Mouse (Mus musculus): ENCODE measurements at regions not wholly inside any gene's neighbourhood (a gene's known extent, or its start where the extent isn't known, plus 50 kb on each side); places are given as distances from the start of the nearest gene placed in this dataset.
A peak's percentile ranks its signal among the peaks of the same experiment; 100 is the strongest.

- peak; percentile 91 for DNase-seq
These were observed 208.0 kb downstream of the Cyp26b1 start for GRCm38 (mm10) chr6:84385696-84386095.

GRCm38 (mm10) chr6:84383718-84384117, 210.0 kb downstream of the Cyp26b1 start:
- DNase-seq, result peak; percentile 84

- DNase-seq, result no peak
These were observed 210.6 kb downstream of the Cyp26b1 start for GRCm38 (mm10) chr6:84383141-84383540.

DNA sequence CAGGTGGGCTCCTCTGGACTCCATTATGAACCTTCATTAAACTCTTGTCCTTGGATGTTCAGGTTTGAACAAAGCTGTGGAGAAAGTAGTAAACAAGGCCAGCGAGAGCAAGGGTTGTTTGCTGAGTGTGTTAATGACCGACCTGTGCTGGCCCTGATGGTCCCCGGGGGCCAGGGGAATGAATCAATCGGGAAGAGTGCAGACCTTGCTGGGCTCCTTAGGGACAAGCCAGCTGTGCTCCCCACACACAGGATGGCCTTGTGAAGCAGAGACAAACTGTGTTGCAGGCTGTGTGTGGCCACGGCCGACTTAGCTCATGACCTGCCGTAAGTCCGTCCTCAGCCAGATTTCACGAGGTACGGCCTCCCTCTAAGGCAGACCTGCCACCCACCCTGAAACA, 212.1 kb downstream of the Cyp26b1 start:
- DNase-seq, result no peak

- no peak for DNase-seq
These were observed 217.0 kb downstream of the Cyp26b1 start for GRCm38 (mm10) chr6:84376666-84377065.

- peak; percentile 56 for DNase-seq
These were observed 218.2 kb downstream of the Cyp26b1 start for GRCm38 (mm10) chr6:84375498-84375897.

DNA sequence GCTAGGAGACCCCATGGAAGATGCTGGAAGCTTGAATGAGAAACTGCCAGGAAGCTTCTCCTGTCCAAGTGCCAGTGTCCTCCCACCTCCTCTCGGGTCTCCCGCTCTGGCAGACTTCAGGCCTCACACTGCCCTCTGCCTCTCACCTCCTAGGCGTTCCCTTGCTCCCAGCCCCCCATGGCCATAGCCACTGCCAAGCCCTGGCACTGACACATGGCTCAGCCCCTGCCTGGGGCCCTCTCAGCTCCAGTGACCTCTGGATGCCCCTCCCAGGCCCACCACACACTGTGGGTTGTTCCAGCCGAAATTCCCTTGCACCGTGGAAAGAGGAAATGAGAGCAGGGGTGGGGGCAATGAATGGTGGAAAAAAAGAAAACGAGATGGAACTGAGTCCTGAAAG, 227.3 kb downstream of the Cyp26b1 start:
- no peak for DNase-seq

GRCm38 (mm10) chr6:84365914-84366313, 227.8 kb downstream of the Cyp26b1 start:
- no peak for DNase-seq

DNA sequence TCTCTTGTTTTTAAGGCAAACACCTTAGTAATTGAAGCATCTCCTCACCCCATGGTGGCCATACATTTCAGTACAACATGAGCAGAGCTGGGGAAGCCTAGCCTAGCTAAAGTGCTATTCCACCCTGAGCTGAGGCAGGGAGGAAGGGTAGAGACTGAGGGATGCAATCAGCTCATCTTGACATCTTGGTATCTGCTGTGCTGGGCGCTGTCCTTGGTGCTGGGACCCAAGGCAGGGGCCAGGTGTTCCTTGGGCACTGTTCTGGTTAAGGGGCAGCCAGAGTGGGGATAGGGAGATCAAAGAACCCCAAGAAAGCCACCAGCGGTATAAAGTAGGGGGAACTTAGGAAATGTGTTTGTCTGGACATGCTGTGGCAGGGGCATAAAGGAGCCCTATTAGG, 228.7 kb downstream of the Cyp26b1 start:
- DNase-seq, result no peak

DNA sequence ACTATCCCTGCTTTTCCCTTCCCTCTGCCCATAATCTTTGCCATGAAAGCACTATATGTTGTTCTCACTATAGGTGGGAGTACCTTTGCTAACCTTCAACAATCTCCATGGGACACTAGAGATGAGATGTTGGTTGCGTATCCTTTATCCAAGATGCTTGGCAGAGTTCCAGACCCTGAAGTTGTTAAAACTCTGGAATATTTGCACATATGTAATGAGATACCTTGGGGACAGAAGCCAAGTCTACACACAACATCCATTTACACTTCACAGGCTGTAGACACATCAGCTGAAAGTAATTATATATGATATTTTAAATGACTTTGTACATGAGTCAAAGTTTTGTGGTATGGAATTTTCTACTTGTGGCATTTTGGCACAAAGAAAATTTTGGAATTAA, 231.4 kb downstream of the Cyp26b1 start:
- DNase-seq, result no peak

GRCm38 (mm10) chr6:84357911-84358310, 235.8 kb downstream of the Cyp26b1 start:
- no peak for DNase-seq

- DNase-seq, result peak; percentile 26
These were observed 240.1 kb downstream of the Cyp26b1 start for GRCm38 (mm10) chr6:84353425-84354220.

DNA sequence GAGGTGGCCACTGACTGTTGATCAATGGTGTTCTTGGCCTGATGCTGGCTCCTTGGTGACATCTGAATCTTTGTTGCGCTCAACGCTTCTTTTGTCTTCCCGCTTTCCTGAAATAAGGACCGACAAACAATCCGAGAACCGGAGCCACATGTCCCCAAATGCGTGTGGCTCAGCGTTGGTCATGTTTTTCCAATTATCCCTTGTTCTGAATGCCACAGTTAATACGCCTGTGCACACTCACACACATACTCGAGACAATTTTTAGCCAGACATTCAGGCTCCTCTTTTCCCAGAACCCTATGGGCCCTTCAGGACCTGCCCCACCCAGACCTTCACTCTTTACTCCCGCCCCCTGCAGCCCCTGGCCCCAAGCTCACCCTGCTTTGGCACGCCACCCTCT, 248.8 kb downstream of the Cyp26b1 start:
- DNase-seq, result no peak

- DNase-seq, result no peak
These were observed 260.0 kb downstream of the Cyp26b1 start for GRCm38 (mm10) chr6:84333666-84334179.

DNA sequence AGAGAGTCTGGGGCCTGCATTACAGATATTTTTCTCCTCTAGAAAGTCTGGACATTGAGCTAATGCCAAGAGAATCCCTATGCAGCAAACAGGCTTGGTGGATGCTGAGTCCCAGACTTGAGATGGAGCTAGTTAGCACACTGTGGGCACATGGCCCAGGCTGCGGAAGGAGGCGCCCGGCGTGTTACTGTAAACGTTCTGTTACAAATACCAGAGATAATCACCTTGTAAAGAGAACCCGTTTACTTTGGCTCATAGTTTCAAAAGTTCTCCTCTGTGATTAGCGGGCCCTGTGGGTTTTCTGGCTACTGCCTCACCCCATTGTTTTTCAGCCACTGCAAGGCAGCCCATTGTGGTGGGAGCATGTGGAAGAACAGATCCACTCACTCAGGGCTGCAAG, 264.6 kb downstream of the Cyp26b1 start:
- no peak for DNase-seq

- DNase-seq, result no peak
These were observed 265.7 kb downstream of the Cyp26b1 start for GRCm38 (mm10) chr6:84328030-84328390.

DNA sequence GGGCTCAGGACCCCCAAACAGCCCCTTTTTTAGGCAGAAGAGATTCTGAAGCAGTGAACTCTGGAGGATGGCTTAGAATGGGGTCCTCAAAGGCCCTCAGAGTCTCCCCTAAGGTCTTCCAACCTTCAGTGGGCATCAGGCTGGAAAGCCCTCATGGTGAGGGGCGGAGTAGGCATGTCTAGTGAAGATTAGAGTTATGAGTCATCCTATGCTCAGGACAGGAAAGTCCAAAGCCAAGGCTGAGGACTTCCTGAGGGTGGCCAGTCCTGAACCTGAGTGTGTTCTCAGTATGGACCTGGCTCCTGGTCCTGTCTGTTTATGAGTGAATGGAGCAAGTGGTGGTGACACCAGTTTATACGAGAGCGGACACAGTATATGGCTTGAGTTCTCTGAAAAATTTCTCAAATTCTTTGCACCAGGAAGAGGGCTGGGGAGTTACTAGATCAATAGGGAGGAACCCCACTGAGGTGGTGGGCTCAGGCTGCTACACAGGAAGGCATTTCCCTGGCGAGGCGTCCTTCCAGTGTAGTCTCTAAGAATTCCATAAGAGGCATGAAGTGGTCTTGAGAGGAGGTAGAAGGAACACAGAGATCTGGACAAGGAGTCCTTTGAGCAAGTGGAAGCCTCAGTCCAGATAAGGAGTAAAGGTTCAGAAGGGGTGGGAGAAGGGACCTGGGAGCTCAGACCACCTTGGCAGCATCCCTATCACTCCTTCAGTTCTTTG, 266.2 kb downstream of the Cyp26b1 start:
- DNase-seq, result no peak

GRCm38 (mm10) chr6:84325384-84326114, 268.2 kb downstream of the Cyp26b1 start:
- no peak for DNase-seq

GRCm38 (mm10) chr6:84324185-84324584, 269.5 kb downstream of the Cyp26b1 start:
- DNase-seq, result no peak

GRCm38 (mm10) chr6:84322528-84322927, 271.2 kb downstream of the Cyp26b1 start:
- no peak for DNase-seq

DNA sequence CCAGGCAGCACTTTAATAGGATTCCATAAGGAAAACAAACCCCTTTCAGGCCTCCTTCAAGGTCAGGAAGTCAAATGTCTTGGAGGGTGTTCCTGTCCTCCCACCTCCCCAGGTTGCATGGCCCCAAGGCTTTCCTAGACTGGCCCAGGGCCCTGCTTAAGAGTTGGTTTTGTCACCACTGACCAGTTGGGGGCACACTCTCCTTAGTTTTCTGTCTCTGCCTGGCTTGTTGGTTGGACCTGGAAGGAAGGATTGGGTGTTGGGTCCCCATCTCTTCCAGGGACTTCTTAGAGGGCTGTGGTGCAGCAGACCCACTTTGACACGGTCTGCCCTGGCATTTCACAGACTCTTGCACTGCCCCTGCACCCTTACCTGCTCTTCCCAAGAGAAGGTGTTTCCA, 273.1 kb downstream of the Cyp26b1 start:
- DNase-seq, result peak; percentile 42

DNA sequence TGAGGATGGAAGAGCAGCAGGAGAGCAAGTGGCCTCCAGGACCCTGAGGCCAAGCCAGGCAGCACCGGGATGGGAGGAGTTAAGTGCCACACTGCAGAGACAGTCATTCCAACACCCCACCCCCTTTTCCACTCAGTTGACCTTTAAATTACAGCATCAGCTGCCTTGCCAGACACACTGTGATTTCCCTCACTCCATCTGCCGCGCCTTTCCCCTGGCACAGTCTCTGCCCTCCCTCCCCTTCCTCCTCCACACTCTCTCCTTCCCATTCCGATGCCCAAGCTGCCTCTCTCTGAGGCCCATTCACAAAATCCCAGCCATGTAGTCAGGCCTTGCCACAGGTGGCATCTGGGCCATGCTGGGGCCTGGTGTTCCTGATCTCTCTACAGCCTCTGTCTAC, 274.9 kb downstream of the Cyp26b1 start:
- DNase-seq, result peak; percentile 17

- peak; percentile 50 for DNase-seq
These were observed 276.7 kb downstream of the Cyp26b1 start for GRCm38 (mm10) chr6:84317026-84317425.
